Mouse (Mus musculus) kidney, postnatal 10 days (tissue): ENCODE data around the gene Camk1d.
"Not testable (repeated sequence)": the region's sequence is repeated elsewhere in the genome, so short reads cannot be mapped to it uniquely, and the experiment has no call there.

Source experiments
- DNase-seq: peaks from one replicate; pipeline ENCODE4 v3.0.0; 2021; ENCODE audit warnings: mixed read lengths

Gene Camk1d

DNA sequence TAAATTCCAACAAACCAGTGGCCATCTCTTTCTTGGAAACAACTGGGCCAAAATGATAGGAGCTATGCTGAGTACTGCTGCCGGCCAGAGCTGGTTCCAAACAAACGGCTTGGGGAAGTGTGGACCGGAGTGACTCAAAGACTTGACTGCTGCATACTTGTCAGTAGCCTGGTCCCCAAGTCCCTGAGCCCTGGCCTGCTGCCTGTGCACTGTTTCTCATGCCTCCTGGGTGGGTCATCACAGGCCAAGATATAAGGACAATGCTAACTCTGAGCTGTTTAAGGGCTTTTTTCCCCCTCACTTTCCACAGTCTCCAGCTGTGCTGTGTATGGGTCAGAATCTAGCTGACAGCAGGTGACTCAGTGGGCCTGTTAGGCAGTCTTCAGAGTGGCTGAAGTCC lies 409.2 kb downstream of the Camk1d start:
- no peak for DNase-seq

DNA sequence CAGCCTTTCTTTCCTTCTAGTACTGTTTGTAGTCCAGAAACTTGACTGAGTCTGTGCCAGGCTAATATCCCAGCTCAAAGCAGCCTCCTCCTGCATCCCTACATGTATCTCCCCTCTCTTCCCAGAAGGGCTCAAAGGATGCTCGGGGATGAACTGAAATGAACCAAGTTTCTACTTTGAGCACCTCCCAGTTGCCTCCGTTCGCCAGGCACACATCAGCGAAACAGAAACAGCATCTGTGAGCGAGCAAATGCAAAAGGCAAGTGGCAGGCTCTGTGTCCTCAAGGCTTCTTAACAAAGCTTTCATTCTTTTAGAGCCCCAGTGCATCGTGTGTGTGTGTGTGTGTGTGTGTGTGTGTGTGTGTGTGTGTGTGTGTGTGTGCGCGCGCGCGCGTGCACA lies 409.9 kb downstream of the Camk1d start:
- no peak for DNase-seq

DNA sequence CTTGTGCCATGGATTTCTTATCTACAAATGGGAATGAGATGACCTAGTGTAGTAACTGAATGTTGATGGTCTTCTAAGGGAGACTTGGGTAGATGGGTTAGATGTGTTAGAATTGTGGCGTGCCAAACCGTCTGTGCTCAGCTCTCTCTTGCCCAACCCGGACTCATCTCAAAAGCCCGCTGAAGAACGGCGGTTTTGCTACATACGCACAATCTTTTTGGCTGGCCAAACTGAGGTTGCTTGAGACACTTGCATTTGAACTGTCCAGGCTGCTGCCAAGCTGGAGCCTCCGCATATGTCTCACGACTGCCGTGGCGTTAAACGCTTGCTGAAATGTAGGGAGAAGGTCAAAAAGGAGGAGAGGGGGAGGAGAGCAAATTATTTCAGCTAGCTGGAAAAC lies 413.0 kb downstream of the Camk1d start:
- no peak for DNase-seq

DNA sequence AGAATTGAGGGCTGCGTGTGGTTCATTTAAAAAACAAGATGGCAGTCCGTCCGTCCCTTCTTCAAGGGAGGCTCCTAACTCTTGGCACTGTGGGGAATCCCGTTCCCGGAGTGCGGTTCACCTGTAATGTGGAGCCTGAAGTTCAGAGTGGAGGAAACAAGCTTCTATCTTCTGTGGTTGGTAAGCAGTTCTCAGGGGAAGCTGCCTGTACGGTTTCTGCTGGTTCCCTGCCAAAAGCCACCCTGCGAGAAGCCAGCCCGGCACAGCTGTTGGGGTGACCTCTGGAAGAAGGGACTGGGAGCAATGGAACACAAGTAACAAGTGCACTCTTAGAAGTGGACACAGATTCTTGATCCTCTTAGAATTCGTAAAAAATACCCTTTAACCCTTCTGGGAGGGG lies 416.2 kb downstream of the Camk1d start:
- peak; percentile 76 for DNase-seq

DNA sequence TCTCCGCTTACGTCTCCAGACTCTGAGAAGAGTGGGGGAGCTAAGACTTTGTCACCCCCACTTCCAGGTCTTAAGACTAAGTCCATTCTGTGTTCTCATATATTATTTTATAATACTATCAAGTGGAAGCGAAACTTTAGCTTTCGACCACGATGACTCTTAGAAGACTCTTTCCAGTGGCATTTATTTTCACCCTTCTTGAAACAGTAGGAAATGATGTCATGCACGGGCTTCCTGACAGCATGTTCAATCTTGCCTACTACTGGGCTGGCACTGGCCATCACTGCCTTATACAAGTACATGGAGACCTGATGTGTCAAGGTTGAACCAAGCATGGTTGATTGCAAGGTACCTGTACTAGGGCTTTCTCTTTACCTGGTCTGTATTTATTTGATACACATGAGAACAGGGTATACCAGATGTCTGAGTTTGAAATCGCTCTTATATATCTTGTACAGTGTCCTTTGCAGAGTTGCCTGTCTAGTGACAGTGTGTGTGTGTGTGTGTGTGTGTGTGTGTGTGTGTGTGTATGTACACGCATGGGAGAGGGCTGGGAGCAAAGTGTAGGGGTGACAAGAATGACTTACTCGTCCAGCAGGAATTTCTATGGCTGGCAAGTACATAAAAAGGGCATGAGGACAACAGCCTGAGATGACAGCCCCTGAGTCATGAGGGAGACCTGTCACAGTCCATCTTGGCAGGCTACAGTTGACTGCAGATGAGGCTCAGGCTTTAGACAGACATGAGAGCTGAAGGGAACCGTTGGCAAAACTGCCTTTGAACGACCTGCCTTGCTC lies 417.4 kb downstream of the Camk1d start:
- DNase-seq = no peak

DNA sequence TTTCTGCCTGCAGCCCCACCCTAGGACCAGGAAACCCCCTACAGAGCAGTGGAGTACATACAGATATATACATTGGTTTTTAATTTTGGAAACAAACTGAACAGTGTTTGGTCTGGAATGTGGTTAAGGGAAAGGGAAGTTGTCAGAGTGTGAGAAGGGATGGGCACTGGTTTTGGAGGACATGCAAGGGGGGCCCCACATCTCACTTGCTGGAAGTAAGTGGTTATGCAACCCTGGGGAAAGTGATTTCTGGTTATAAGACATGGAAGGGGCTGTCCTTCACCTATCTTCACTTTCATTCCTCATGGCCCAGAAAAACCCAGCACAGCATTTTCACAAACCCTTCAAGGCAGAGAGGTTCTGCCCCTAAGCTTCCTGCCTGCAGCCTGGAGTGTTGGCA lies 419.2 kb downstream of the Camk1d start:
- DNase-seq = no peak

DNA sequence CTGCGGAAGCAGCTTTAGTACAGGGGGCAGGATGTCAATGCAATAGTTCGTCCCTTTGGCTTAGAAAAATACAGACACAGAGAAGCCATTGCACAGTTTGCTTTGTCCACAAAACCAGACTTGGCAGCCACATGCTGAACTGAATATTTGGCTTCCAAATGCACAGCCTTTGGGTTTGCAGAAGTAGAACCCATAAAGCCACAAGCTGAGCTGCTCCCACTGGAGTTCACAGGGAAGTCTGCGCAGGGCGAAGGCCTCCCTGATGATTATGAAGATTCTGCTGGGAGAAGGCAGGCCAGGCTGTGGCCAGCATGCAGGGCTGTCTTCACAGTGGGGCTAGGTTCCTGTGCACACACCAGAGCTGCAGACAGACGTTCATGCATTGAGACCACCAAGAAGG lies 419.9 kb downstream of the Camk1d start:
- DNase-seq = peak; percentile 43

DNA sequence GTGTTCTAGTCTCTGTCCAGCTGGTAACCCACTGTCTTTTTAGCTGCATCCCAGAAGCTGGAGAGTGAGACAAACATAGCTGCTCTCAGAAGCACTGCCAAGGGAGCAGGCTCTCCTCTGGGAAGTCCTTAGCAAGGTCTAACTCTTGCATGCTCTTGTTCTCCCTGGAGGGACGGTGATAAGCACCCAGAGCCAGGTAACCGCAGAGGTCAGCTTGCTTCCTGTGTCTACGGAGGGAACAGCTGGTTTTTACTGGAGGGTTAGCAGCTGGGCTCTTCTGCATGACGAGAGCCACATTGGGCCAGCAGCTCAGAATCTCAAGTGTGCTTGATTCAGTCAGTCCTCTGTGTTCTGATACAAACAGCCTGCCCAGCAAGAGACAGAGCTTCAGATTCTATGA lies 425.7 kb downstream of the Camk1d start:
- DNase-seq = peak; percentile 34

DNA sequence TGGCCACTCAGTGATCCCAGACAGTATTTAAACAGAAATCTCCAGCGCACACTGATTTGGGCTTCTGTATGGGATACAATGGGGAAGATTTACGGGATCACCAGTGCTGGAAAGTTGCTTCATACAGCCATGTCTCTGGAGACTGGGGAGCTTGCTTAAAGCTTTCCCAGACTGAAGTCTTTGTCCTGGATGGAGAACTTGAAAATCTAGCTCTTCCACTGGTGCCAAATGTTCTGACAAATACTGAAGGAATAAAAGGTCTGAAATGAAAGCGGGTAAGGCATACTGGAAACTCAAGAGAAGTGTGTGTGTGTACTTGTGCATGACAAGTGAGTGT lies 427.3 kb downstream of the Camk1d start:
- DNase-seq = peak; percentile 18

DNA sequence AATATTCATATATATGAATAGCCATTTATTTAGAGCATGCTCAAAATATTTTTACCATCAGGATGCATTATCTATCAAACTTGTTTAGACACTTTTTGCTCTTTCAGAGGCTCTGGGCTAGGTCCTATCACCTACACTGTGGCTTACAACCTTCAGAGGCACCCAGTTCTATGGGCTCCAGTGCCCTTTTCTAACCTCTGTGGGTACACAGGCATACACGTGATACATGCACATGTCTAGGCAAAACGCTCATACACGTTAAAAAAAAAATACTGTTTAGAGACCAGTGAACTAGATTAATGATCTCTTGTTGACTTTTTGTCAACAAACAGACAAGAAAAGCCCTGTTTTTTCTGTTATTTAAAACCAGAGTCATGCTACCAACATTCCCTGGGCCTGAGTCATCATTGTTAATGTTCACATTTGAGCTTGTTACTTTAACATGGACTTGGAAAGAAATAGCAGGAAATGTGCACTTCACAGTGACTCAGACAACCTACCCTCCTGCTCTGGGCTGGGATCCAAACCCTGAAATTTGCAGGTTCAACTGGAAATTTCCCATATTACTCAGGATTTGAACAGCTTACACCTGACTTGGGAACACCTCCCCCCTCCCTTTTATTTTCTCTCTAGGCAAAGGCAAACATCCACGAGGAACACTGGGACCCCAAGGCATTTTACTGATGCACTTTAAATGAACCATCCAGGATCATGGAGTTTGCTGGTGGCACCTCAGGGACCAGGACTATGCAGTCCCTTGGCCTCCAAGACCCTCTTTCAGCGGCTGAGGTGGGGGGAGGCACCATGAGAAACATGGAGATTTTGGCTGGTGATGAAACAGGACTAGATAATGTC lies 427.9 kb downstream of the Camk1d start:
- DNase-seq = peak; percentile 79

DNA sequence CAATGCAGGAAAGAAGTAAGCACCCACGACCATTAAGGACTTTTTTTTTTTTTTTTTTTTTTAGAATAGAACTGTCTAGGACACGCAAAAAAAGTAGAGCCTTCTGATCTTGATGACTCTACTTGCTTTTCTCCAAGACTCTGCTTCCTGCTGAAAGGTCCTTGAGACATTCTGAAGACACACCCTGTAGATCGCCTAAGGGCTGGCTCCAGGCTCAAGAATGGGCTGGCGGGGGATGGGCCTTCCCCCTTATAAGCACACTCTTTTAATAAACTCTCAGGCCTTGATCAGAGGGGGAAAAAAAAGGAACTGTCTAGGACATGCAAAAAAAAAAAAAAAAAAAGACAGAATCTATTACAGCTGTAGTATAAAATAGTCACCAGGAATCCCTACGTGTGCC lies 430.0 kb downstream of the Camk1d start:
- no peak for DNase-seq

DNA sequence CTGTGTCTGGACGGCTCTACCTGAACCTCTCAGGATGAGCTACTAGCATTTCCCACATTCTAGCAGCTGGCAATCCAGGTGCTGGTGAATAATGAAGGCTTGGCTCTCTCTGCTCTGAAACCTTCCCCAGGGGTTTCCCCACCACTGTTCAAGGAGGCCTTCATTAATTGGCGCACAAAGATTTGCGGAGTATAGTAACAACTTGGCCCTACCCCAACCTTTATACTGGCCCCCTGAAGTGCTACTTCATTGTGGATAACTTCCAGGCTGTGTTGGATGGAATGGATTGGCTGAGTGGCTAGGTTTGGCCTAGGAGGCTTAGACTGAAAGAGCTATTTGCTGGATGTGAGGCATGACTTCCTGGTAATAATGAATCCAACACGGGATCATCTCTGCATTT lies 431.7 kb downstream of the Camk1d start:
- DNase-seq = no peak

DNA sequence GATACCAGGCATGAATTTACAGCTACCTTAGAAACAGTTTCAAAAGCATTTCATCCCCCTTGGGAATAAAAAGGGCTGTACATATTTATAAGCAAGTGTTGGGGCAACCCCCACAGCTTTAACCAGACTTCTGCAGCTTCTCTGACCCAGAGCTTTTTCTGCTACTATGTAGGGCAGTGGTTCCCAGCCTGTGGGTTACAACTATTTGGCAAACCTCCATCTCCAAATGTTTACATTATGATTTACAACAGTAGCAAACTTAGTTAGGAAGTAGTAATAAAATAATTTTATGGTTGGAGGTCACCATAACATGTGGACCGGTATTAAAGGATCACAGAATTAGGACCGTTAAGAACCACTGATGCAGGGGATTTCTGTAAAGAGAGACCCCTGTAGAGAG lies 446.3 kb downstream of the Camk1d start:
- no peak for DNase-seq

DNA sequence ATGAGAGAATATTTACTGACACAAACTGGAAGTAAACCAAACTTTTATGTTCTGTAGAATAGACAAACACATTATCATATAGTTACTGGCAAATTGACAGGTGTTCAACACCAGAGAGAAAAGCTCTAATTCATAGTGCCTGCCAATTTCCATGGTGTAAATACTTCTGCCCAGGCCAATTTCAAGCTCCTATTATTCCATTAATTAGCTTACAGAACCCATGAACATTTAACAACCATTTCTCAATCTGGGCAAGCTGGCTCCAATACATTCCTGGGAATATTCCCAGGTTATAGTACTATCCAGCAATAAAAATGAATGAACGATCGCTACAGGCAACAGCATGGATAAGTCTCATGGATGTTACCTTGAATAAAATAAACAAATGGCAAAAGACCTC lies 452.0 kb downstream of the Camk1d start:
- DNase-seq = no peak

DNA sequence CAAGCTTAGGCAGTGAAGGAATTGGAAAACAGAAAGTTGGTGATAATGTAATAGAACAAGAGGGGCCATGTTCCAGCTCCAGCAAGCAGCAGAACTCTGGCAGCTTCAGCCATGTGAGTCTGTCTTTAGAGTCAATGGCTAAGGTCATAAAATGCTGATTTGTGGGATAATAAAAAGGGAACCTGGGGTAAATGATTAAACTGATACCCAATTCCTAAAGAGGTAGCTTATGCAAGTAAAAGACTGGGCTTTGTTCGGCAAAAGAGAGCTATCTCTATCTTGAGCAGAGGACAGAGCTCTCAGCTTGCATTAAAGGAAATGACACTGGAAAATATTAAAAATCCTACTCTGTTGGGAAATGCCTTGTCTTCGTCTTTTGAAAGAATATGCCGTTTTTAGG lies 456.1 kb downstream of the Camk1d start:
- DNase-seq = no peak

DNA sequence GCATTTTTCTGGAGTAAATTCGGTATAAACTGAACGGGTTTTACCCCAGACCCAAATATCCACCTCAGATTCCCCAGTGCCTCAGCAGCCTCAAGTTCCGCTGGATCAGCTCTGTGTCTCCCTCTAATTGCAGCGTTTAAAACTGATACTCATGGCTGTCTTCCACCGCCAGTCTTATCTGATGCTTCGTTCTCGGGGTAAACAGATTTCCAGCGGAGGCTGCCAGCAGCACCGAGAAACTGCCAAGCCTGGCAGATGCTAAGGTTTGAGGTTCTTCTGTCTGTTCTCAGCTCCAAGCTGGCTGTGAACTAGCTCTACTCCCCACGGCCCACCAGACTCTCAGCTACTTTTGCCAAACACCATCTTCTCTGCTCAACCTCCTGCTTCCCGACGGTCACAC lies 464.3 kb downstream of the Camk1d start:
- DNase-seq = peak; percentile 16

DNA sequence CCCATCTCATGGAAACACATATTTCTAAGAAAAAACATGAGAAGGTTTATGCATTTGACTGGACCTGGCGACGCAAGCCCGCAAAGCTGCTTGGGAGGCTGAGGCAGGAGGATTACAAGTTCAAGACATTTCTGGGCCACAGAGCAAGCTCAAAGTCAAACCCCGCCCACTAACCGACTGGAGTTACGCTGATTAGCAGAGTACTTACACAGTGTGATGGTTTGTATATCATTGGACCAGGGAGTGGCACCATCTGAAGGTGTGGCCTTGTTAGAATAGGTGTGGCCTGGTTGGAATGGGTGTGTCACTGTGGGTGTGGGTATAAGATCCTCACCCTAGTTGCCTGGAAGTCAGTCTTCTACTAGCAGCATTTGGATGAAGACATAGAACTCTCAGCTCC lies 465.1 kb downstream of the Camk1d start:
- DNase-seq = not testable (repeated sequence)
